Mouse (Mus musculus) cerebellum, postnatal 4 days (tissue): ENCODE measurements around the gene Rps6kb2.

ENCODE experiments used
- DNase-seq, 2 experiments: peaks; one replicate each; pipeline ENCODE4 v3.0.0; 2022; ENCODE audit warnings: low spot score in 2 of 2, mixed read lengths in 1 of 2

Rps6kb2 gene

DNA sequence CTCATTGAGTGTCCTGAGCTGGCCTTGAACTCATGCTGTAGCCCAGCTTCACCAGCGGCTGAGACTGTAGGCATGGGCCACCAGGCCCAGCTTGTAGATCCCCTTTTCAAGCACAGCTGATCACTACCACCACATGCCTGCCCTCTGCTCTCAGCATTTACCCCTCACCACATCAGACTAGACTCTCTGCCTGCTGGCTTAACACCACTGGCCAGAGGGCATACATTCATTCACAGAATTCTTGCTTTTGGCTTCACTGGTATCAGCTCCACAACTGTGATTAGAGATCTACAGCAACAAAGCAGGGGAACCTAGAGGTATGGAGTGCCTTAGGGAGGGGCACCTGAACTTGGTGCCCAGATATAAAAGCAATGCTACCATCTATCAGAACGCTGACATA is 42.7 kb downstream of the Rps6kb2 start:
- DNase-seq, result no peak

DNA sequence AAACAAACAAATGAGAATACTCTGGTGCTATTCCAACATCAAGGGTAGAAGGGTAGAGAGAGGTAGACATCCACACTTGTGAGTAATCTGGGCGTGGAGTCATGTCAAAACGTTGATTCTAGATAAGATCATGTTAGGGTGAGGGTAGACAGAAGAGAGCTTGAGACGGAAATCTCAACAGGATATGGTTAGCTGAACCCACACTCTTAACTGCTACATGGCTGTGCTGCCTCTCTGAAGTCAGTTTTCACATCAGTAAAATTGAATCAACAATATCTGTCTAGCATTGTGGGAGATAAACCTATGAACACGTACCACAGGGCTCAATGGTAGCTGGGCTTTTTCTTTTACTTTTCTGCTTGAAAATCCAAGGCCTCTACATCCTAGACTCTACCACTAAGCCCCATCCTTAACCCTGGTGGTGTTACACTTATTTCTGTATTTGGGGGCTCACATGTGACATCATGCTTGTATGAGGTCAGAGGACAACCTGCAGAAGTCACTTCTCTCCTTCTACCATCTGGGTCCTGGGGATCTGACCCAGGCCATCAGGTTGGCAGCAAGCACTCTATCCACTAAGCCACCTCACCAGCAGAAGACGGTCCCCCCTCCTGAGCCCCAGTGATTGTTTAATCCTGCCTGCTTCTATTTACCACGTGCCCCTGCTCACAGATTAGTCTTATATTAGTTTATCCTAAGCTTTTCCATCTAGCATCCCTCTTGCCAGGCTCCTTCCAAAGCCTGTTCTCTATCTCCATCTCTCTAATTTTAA is 43.3 kb downstream of the Rps6kb2 start:
- no peak for DNase-seq

DNA sequence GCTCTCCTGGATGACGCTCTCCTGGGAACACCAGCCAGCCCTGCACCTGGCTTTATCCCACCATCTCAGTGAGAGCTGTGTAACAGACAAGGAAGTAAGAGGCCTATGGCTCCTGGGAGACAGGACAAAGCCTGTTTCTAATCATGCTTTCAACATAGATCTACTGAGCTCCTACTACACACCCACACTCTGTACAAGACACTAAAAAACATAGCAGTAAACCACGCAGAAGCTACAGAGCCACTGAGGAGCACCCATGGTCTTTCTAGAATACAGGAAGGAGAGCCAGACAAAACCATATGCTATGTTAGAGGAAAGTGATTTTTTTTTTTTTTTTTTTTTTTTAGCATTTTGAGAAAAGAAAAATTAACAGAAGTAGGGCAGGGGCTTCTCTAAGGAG is 44.8 kb downstream of the Rps6kb2 start:
- DNase-seq, result no peak

DNA sequence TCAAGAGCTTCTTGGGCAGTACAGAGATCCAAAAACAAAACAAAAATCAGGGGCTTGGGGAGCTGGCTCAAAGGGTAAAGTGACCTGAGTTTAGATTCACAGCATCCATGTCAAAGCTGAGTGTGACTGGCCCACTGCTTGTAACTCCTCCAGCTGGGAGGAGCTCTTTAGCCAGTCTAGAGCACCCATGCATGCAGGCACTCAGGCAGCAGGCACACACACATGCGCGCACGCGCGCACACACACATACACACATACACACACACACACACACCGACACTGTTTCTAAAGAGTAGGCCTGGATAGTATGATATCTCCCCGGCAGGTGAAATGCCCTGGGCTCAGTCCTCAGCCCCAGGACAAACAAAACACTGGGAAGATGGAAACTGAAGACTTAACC is 46.1 kb downstream of the Rps6kb2 start:
- no peak for DNase-seq

DNA sequence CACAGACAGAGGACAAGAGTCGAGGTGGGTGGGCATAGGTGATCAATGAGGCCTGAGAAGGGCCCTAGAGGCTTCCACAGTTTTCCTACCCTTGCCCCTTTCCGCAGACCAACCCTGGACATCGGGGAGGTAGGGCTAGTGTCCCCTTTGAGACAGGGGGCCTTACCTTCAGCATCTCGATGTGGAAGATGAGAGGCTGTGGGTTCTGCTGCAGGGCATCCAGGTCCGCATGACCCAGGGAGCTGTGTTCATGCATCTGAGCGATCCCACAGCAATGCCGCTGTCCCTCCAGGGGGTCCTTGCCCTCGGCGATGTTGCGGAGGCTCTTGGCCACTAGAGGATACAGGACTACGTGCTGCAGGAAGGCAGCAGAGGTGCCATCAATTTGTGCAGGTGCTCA is 47.3 kb downstream of the Rps6kb2 start:
- no peak for DNase-seq

DNA sequence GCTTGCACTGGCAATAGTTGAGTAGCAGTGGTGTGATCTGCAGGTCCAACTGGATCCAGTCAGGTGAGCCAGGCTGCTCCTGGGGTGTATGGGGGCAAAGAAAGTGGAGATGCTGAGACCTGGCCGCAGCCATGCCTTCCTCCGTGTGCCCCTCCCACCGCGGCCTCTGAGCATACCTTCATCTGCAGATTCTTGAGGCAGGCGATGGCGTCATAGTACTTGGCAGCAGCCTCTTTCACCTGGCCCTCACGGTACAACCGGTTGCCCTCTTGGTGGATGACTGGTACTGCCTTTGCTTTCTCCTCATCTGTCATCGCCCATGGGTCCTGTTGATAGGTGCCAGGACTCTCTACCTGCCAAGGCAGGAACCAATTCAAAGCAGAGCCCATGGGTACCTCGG is 48.0 kb downstream of the Rps6kb2 start:
- DNase-seq, result no peak

DNA sequence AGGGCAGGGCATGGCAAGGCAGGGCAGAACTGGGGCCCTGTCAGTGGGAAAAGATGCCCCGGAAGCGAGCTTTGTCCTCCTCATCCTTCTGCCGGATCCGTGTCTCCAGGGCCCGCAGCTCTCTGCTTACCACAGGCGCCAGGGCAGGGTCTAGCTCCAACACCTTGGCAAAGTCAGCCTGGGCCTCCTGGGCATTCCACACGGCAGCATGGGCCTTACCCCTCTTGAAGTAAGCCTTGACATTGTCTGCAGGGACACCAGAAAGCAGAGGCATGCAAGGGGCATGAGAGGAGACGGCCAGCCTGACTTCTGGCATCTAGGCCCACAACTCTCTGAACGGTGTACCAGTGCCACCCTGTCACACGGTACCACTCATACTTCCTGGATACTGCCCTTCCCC is 48.6 kb downstream of the Rps6kb2 start:
- no peak for DNase-seq

DNA sequence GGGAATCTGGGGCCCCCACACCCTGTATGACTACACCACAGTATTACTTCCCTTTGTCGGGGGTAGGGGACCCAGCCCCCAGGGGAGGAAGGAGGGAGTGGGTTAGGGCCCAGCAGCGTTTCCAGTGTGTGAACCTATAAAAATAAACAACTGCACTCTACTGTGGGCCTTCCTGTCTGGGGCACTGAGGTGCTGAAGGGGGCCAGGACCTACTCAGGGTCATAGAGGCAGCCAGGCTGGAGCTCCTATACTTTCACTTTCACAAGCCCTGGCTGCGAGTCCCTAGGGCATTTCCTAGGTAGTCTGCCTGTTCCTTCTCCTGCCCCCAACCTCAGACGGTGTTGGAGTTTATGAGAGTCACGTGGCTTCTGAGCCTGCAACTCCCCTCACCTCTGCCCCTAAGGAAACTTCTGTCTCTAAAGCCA is 49.3 kb downstream of the Rps6kb2 start:
- no peak for DNase-seq

DNA sequence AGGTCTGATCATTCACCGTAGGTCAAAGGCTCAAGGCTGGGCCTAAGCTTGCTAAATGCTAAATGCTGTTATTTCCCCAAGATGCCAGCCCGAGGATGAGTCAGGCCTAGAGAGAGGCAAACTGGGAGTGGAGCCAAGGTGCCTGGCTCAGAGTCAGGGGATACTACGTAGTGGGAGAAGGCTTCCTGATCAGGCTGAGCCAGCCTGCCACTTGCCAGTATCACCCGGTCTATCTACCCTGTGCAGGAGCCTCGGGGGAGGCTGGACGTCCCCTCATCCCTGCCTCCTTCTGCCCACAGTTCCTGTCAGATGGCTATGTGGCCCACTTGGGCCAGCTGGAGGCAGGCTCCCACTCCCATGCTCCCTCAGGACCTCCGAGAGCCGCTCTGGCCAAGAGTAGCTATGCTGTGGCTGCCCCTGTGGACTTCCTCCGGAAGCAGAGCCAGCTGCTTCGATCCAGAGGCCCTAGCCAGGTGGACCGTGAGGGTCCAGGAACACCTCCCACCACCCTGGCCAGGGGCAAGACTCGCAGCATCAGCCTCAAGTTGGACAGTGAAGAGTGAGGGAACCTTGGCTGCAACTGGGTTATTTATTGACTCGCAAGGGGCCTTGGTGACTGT is 49.9 kb downstream of the Rps6kb2 start:
- peak in 1 of 2 experiments; percentile 72 for DNase-seq

DNA sequence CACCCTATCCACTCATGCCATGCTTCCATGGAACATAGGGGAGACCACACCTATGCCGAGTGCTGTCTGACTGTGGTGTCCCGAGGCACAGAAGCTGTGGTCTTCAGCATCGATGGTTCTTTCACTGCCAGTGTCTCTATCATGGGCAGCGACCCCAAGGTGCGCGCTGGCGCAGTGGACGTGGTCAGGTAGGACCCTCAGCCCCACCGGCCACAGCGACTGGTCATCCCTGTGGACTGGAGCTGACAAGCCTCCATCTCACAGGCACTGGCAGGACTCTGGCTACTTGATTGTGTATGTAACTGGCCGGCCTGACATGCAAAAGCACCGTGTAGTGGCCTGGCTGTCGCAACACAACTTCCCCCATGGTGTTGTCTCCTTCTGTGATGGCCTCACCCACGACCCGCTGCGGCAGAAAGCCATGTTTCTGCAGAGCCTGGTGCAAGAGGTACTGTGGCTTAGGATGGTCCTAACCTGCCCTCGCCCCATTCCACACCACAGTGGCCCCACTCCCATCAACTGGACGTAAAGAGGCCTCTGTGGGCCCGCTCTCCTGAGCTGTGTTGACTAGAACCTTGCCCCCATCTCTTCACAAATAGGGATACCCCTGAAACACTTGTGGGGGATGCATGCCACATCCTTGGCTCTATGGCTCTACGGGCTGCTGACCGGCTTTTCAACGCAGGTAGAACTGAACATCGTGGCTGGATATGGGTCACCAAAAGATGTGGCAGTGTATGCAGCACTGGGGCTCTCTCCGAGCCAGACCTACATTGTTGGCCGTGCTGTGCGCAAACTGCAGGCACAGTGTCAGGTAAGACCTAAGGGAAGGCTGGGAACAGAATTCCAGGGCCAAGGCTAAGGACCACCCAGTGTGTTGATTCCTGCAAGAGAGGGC is 50.8 kb downstream of the Rps6kb2 start:
- DNase-seq, result no peak

DNA sequence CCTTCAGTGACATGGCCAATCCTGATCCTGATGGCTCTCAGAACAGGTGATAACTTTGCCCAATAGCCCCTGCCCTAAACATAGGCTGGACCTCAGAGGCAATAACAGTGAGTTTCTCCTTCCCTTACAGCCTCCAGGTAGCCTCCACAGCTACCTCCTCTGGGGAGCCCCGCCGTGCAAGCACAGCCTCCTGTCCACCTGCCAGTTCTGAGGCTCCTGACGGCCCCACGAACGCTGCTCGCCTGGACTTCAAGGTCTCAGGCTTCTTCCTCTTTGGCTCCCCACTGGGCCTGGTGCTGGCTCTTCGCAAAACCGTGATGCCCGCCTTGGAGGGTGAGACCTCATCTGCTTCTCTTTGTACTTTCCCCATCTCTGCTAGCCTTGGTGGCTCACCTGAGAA is 54.6 kb downstream of the Rps6kb2 start:
- no peak for DNase-seq

DNA sequence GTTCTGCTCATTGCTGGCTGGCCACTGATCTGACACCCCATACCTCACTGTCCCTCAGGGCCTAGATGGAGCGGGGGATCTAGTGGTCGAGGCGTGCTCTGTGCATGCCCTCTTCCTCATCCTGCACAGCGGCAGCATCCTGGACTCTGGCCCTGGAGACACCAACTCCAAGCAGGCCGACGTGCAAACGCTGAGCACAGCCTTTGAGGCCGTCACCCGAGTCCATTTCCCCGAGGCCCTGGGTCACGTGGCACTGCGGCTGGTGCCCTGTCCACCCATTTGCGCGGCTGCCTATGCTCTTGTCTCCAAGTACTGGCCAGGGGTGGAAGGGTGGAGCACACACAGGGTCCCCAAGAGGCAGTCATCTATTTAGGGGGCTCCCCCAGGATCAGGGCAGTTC is 56.5 kb downstream of the Rps6kb2 start:
- no peak for DNase-seq

DNA sequence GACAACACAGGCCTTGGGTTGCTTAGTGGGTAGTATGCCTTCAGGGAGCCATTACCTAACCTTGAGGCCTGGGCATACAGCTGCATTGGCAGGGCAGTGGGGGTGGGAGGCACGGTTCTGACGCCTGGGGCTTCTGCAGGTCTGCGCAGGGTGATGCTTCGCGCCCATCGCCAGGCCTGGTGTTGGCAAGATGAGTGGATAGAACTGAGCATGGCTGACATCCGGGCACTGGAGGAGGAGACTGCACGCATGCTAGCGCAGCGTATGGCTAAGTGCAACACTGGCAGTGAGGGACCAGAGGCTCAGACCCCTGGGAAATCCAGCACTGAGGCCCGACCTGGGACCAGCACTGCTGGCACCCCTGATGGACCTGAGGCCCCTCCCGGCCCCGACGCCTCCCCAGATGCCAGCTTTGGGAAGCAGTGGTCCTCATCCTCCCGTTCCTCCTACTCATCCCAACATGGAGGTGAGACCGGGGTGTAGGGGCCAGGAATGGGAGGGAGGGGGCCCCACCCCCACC is 58.4 kb downstream of the Rps6kb2 start:
- DNase-seq, result no peak
